Mouse (Mus musculus): ENCODE results near the gene Irak3.
"Not testable (repeated sequence)": the region's sequence is repeated elsewhere in the genome, so short reads cannot be mapped to it uniquely, and the experiment has no call there.

The Irak3 gene

GRCm38 (mm10) chr10:120123721-120124120 lies 78.2 kb downstream of the Irak3 start:
- in situ Hi-C loops (cut with MboI; ENCODE audit: low pct_unique_long_range_greater_than_20kb in 1 of 2, low sequenced_read_pairs in 2 of 2, unreplicated experiment in 1 of 2) = no loop called here

- in situ Hi-C loops (cut with MboI; ENCODE audit: low pct_unique_long_range_greater_than_20kb in 1 of 2, low sequenced_read_pairs in 2 of 2, unreplicated experiment in 1 of 2) = no loop called here
These were observed 86.7 kb downstream of the Irak3 start for GRCm38 (mm10) chr10:120115249-120115648.

GRCm38 (mm10) chr10:120114493-120114892 lies 87.4 kb downstream of the Irak3 start:
- in situ Hi-C loops (cut with MboI; ENCODE audit: low pct_unique_long_range_greater_than_20kb in 1 of 2, low sequenced_read_pairs in 2 of 2, unreplicated experiment in 1 of 2) = no loop called here

- in situ Hi-C loops (cut with MboI; ENCODE audit: low pct_unique_long_range_greater_than_20kb in 1 of 2, low sequenced_read_pairs in 2 of 2, unreplicated experiment in 1 of 2) = no loop called here
These were observed 88.0 kb downstream of the Irak3 start for GRCm38 (mm10) chr10:120113980-120114379.

GRCm38 (mm10) chr10:120113482-120113881 lies 88.4 kb downstream of the Irak3 start:
- in situ Hi-C loops (cut with MboI; ENCODE audit: low pct_unique_long_range_greater_than_20kb in 1 of 2, low sequenced_read_pairs in 2 of 2, unreplicated experiment in 1 of 2) = not testable (repeated sequence)

GRCm38 (mm10) chr10:120112507-120113396 lies 89.2 kb downstream of the Irak3 start, which contains the start of gene Helb:
Gene Helb, minus strand, starts transcription at chr10:120112987.
- in situ Hi-C loops (cut with MboI; ENCODE audit: low pct_unique_long_range_greater_than_20kb in 1 of 2, low sequenced_read_pairs in 2 of 2, unreplicated experiment in 1 of 2) = no loop called here

- in situ Hi-C loops (cut with MboI; ENCODE audit: low pct_unique_long_range_greater_than_20kb in 1 of 2, low sequenced_read_pairs in 2 of 2, unreplicated experiment in 1 of 2) = no loop called here
These were observed 90.1 kb downstream of the Irak3 start for GRCm38 (mm10) chr10:120111691-120112319.

GRCm38 (mm10) chr10:120100806-120101205 lies 101.1 kb downstream of the Irak3 start:
- in situ Hi-C loops (cut with MboI; ENCODE audit: low pct_unique_long_range_greater_than_20kb in 1 of 2, low sequenced_read_pairs in 2 of 2, unreplicated experiment in 1 of 2) = no loop called here

- in situ Hi-C loops (cut with MboI; ENCODE audit: low pct_unique_long_range_greater_than_20kb in 1 of 2, low sequenced_read_pairs in 2 of 2, unreplicated experiment in 1 of 2) = no loop called here
These were observed 104.4 kb downstream of the Irak3 start for GRCm38 (mm10) chr10:120097564-120097963.

- in situ Hi-C loops (cut with MboI; ENCODE audit: low pct_unique_long_range_greater_than_20kb in 1 of 2, low sequenced_read_pairs in 2 of 2, unreplicated experiment in 1 of 2) = no loop called here
These were observed 106.2 kb downstream of the Irak3 start for GRCm38 (mm10) chr10:120095716-120096115.

GRCm38 (mm10) chr10:120095136-120095535 lies 106.8 kb downstream of the Irak3 start:
- in situ Hi-C loops (cut with MboI; ENCODE audit: low pct_unique_long_range_greater_than_20kb in 1 of 2, low sequenced_read_pairs in 2 of 2, unreplicated experiment in 1 of 2) = no loop called here

GRCm38 (mm10) chr10:120092548-120092947 lies 109.4 kb downstream of the Irak3 start:
- in situ Hi-C loops (cut with MboI; ENCODE audit: low pct_unique_long_range_greater_than_20kb in 1 of 2, low sequenced_read_pairs in 2 of 2, unreplicated experiment in 1 of 2) = no loop called here

Measured in mouse embryonic stem cell (cell line).